Mouse (Mus musculus) neural tube, embryonic 11.5 days (tissue): ENCODE results near the gene Mettl6. TPM values are rescaled to one million over a fixed set of nuclear protein-coding genes. Genes with fewer than 3 reads are reported as not detected.

Experiments used
- ATAC-seq: fragments of 200-750 bp; cut with Nextera tagmentation; 2 replicates; pipeline ENCODE4 v1.8.0; 2017; ENCODE audit warnings: moderate number of reproducible peaks, mild to moderate bottlenecking, moderate TSS enrichment, moderate library complexity; ENCODE audit not compliant: insufficient read depth, low FRiP score, low TSS enrichment
- DNase-seq: peaks from one replicate; pipeline ENCODE4 v3.0.0-alpha.2; 2015; ENCODE audit warnings: low spot score
- H3K27ac ChIP-seq: fragments of 300-500 bp; sonication (generic); 2 replicates; pipeline ENCODE4 v1.5.1; 2014; ENCODE audit warnings: low read depth, mild to moderate bottlenecking, low read length
- H3K27me3 ChIP-seq: fragments of 300-500 bp; sonication (generic); 2 replicates; pipeline ENCODE4 v1.6.1; 2014; ENCODE audit warnings: mild to moderate bottlenecking, low read length, mixed read lengths; ENCODE audit not compliant: control insufficient read depth, insufficient read depth
- H3K36me3 ChIP-seq: fragments of 300-500 bp; sonication (generic); 2 replicates; pipeline ENCODE4 v1.6.1; 2014; ENCODE audit warnings: mild to moderate bottlenecking, low read length, moderate library complexity, mixed read lengths; ENCODE audit not compliant: control insufficient read depth, insufficient read depth
- H3K4me1 ChIP-seq: fragments of 300-500 bp; sonication (generic); 2 replicates; pipeline ENCODE4 v1.6.1; 2014; ENCODE audit warnings: low read length, mixed read lengths; ENCODE audit not compliant: control insufficient read depth, insufficient read depth
- H3K4me2 ChIP-seq: fragments of 300-500 bp; sonication (generic); 2 replicates; pipeline ENCODE4 v1.6.1; 2014; ENCODE audit warnings: low read depth, mild to moderate bottlenecking, moderate library complexity
- H3K4me3 ChIP-seq: fragments of 300-500 bp; sonication (generic); 2 replicates; pipeline ENCODE4 v1.5.1; 2014; ENCODE audit warnings: low read depth, low read length
- H3K9ac ChIP-seq: fragments of 300-500 bp; sonication (generic); 2 replicates; pipeline ENCODE4 v1.6.1; 2014; ENCODE audit warnings: mild to moderate bottlenecking, low read length
- H3K9me3 ChIP-seq: fragments of 300-500 bp; sonication (generic); 2 replicates; pipeline ENCODE4 v1.6.1; 2016; ENCODE audit warnings: low read length; ENCODE audit not compliant: control insufficient read depth
- WGBS: fragments of 180-500 bp; shearing (Covaris S2); extraction: QIAGEN DNeasy Blood & Tissue Kit; methylation state at CpG from one replicate; pipeline ENCODE4 v1.1.7; 2014; 5-methylcytosine and 5-hydroxymethylcytosine counted together
- polyA plus RNA-seq: library from polyadenylated mRNA; unstranded; fragments of >200 nt; fragmentation: Nextera tagmentation; extraction: Ambion mirVana; gene quantifications from 2 replicates; pipeline ENCODE4 v1.2.1, GENCODE M21; 2014

Gene Mettl6
- polyA plus RNA-seq = 78.9 and 85.6 TPM in 2 replicates

GRCm38 (mm10) chr14:31494975-31495455, at the start of gene Mettl6:
TSS of gene Mettl6 (minus strand) at chr14:31495040.
- H3K9me3 ChIP-seq = no peaks in the 10 kb centered on the region
- 0% methylated on average over 49 of the region's 49 CpGs for WGBS
- no peaks in the 10 kb centered on the region for H3K27me3 ChIP-seq
- peak; percentile 91 for DNase-seq
- H3K4me2 ChIP-seq = peak within 1 kb of the TSS; percentile 96
- H3K4me3 ChIP-seq = peak within 1 kb of the TSS; percentile 93
- peaks cover 18% of the 10 kb centered on the region for H3K4me1 ChIP-seq
- H3K9ac ChIP-seq = peak within 1 kb of the TSS; percentile 93
- 0 out of 2 replicates have a peak, but pooled peaks cover 2% of the 10 kb centered on the region for H3K36me3 ChIP-seq
- ATAC-seq = peak; percentile 78
- peak within 1 kb of the TSS; percentile 80 for H3K27ac ChIP-seq

- H3K4me2 ChIP-seq = no peak overlapping the region
- no peaks in the 10 kb centered on the region for H3K36me3 ChIP-seq
- H3K27ac ChIP-seq = no peak overlapping the region
- no peak for DNase-seq
- H3K9me3 ChIP-seq = no peaks in the 10 kb centered on the region
- H3K4me3 ChIP-seq = no peak overlapping the region
- H3K9ac ChIP-seq = no peak overlapping the region
- WGBS = 80% methylated on average over 11 of the region's 11 CpGs
- no peaks in the 10 kb centered on the region for H3K4me1 ChIP-seq
- no peak for ATAC-seq
- H3K27me3 ChIP-seq = no peaks in the 10 kb centered on the region
Measured at GRCm38 (mm10) chr14:31543885-31544442, 49.1 kb upstream of the Mettl6 start.

- no peak overlapping the region for H3K4me3 ChIP-seq
- H3K27ac ChIP-seq = no peak overlapping the region
- H3K9ac ChIP-seq = no peak overlapping the region
- no peaks in the 10 kb centered on the region for H3K27me3 ChIP-seq
- WGBS = 74% methylated on average over 6 of the region's 6 CpGs
- DNase-seq (no peak), ATAC-seq (no peak)
- no peaks in the 10 kb centered on the region for H3K4me1 ChIP-seq
- H3K36me3 ChIP-seq = no peaks in the 10 kb centered on the region
- no peak overlapping the region for H3K4me2 ChIP-seq
- H3K9me3 ChIP-seq = no peaks in the 10 kb centered on the region
Measured at GRCm38 (mm10) chr14:31537298-31537697, 42.5 kb upstream of the Mettl6 start.

- Histone ChIP-seq H3K9ac (no peak overlapping the region), H3K4me2 (no peak overlapping the region), H3K4me3 (no peak overlapping the region), H3K9me3 (no peaks in the 10 kb centered on the region), H3K4me1 (no peaks in the 10 kb centered on the region), H3K27me3 (no peaks in the 10 kb centered on the region), H3K27ac (no peak overlapping the region), H3K36me3 (no peaks in the 10 kb centered on the region)
- ATAC-seq (no peak), DNase-seq (no peak)
- WGBS = 68% methylated on average over 3 of the region's 3 CpGs
Measured at GRCm38 (mm10) chr14:31532656-31533055, 37.8 kb upstream of the Mettl6 start.

GRCm38 (mm10) chr14:31531506-31532148, 36.8 kb upstream of the Mettl6 start:
- no peak overlapping the region for H3K4me3 ChIP-seq
- DNase-seq = no peak
- no peak overlapping the region for H3K9ac ChIP-seq
- H3K4me2 ChIP-seq = no peak overlapping the region
- H3K27me3 ChIP-seq = no peaks in the 10 kb centered on the region
- no peak for ATAC-seq
- no peaks in the 10 kb centered on the region for H3K36me3 ChIP-seq
- no peaks in the 10 kb centered on the region for H3K4me1 ChIP-seq
- no peaks in the 10 kb centered on the region for H3K9me3 ChIP-seq
- H3K27ac ChIP-seq = no peak overlapping the region
- WGBS = 73% methylated on average over 12 of the region's 12 CpGs

- Histone ChIP-seq H3K27me3 (no peaks in the 10 kb centered on the region), H3K36me3 (no peaks in the 10 kb centered on the region), H3K27ac (no peak overlapping the region), H3K4me2 (no peak overlapping the region), H3K4me1 (no peaks in the 10 kb centered on the region), H3K9me3 (no peaks in the 10 kb centered on the region), H3K9ac (no peak overlapping the region), H3K4me3 (no peak overlapping the region)
- DNase-seq = no peak
- ATAC-seq = no peak
- WGBS = 85% methylated on average over 4 of the region's 4 CpGs
Measured at GRCm38 (mm10) chr14:31530847-31531246, 36.0 kb upstream of the Mettl6 start.

- ATAC-seq (no peak), DNase-seq (no peak)
- H3K9ac ChIP-seq = no peak overlapping the region
- H3K9me3 ChIP-seq = no peaks in the 10 kb centered on the region
- H3K4me3 ChIP-seq = no peak overlapping the region
- no peaks in the 10 kb centered on the region for H3K27me3 ChIP-seq
- no peak overlapping the region for H3K4me2 ChIP-seq
- WGBS = 81% methylated on average over 7 of the region's 7 CpGs
- no peaks in the 10 kb centered on the region for H3K36me3 ChIP-seq
- no peak overlapping the region for H3K27ac ChIP-seq
- H3K4me1 ChIP-seq = no peaks in the 10 kb centered on the region
Measured at GRCm38 (mm10) chr14:31525040-31525810, 30.4 kb upstream of the Mettl6 start.

GRCm38 (mm10) chr14:31521318-31521717, 26.5 kb upstream of the Mettl6 start:
- no peaks in the 10 kb centered on the region for H3K4me1 ChIP-seq
- no peak overlapping the region for H3K9ac ChIP-seq
- no peaks in the 10 kb centered on the region for H3K9me3 ChIP-seq
- H3K36me3 ChIP-seq = no peaks in the 10 kb centered on the region
- no peak overlapping the region for H3K4me2 ChIP-seq
- H3K27me3 ChIP-seq = no peaks in the 10 kb centered on the region
- WGBS = 75% methylated on average over 2 of the region's 2 CpGs
- no peak for DNase-seq
- ATAC-seq = no peak
- H3K27ac ChIP-seq = no peak overlapping the region
- no peak overlapping the region for H3K4me3 ChIP-seq
